In genomic region chr13:90088962-90089824, GRCm38 (mm10) we compare ENCODE assay signal across 8 mouse cellular contexts. TPM values are rescaled to one million over a fixed set of nuclear protein-coding genes. Genes with fewer than 3 reads are reported as not detected.
DNase-seq lines count a peak whose midpoint lies in the region; ATAC-seq and TF ChIP-seq lines count a peak whose summit lies in the region.

Gene Tmem167 (plus strand): TSS chr13:90089123.
Gene Xrcc4 (minus strand): TSS chr13:90089608.

- peak; percentile 100 for ATAC-seq in heart, embryonic 15.5 days (replicated peaks; ENCODE audit: insufficient number of reproducible peaks, insufficient read depth, low FRiP score, low read depth)
- peak; percentile 100 for ATAC-seq in liver, embryonic 14.5 days (ENCODE audit: insufficient read depth)
- ATAC-seq in neural tube, embryonic 11.5 days (ENCODE audit: insufficient read depth, low FRiP score, low TSS enrichment): peak; percentile 100
- peak; percentile 100 for ATAC-seq in stomach, postnatal 0 days (ENCODE audit: low FRiP score, low TSS enrichment)

- TF ChIP-seq CTCF in liver, embryonic 14.5 days (IDR thresholded peaks at IDR 0.05; ENCODE audit: low read depth): no peak
- TF ChIP-seq CTCF in stomach, postnatal 0 days (IDR thresholded peaks at IDR 0.05; ENCODE audit: low read depth): no peak

- H3K4me2 ChIP-seq in heart, embryonic 15.5 days: peak within 1 kb of the TSS; percentile 82
- H3K4me2 ChIP-seq in liver, embryonic 14.5 days (ENCODE audit: low read depth): peak within 1 kb of the TSS; percentile 95
- peak within 1 kb of the TSS; percentile 79 for H3K4me2 ChIP-seq in neural tube, embryonic 11.5 days (ENCODE audit: low read depth)
- H3K4me2 ChIP-seq in stomach, postnatal 0 days (replicated peaks; ENCODE audit: low read depth): peak within 1 kb of the TSS; percentile 75

- no peaks in the 10 kb centered on the region for H3K9me3 ChIP-seq in forebrain, embryonic 10.5 days
- no peaks in the 10 kb centered on the region for H3K9me3 ChIP-seq in heart, embryonic 15.5 days (replicated peaks)
- no peaks in the 10 kb centered on the region for H3K9me3 ChIP-seq in liver, embryonic 14.5 days (ENCODE audit: control insufficient read depth, low read length)
- H3K9me3 ChIP-seq in neural tube, embryonic 11.5 days (ENCODE audit: control insufficient read depth, low read length): no peaks in the 10 kb centered on the region
- H3K9me3 ChIP-seq in stomach, postnatal 0 days (ENCODE audit: control insufficient read depth, low read length): no peaks in the 10 kb centered on the region

- peak within 1 kb of the TSS; percentile 98 for H3K4me3 ChIP-seq in forebrain, embryonic 10.5 days
- peak within 1 kb of the TSS; percentile 98 for H3K4me3 ChIP-seq in heart, embryonic 15.5 days
- peak within 1 kb of the TSS; percentile 97 to 98 for H3K4me3 ChIP-seq in liver, embryonic 14.5 days (ENCODE audit: insufficient read depth in 1 of 2, low read depth in 2 of 2, low read length in 2 of 2)
- peak within 1 kb of the TSS; percentile 74 for H3K4me3 ChIP-seq in neural tube, embryonic 11.5 days (ENCODE audit: low read depth, low read length)
- peak within 1 kb of the TSS; percentile 95 for H3K4me3 ChIP-seq in stomach, postnatal 0 days (ENCODE audit: low read depth, low read length)

- 4% methylated on average over 41 of the region's 41 CpGs for WGBS in forebrain, embryonic 10.5 days
- 2% methylated on average over 41 of the region's 41 CpGs for WGBS in heart, embryonic 15.5 days
- 2% methylated on average over 41 of the region's 41 CpGs for WGBS in liver, embryonic 14.5 days (ENCODE audit: insufficient replicate concordance)
- WGBS in neural tube, embryonic 11.5 days: 2% methylated on average over 41 of the region's 41 CpGs
- 4% methylated on average over 41 of the region's 41 CpGs for WGBS in stomach, postnatal 0 days

- peaks cover 20% of the 10 kb centered on the region for H3K4me1 ChIP-seq in forebrain, embryonic 10.5 days
- H3K4me1 ChIP-seq in heart, embryonic 15.5 days (replicated peaks): peaks cover 7% of the 10 kb centered on the region
- H3K4me1 ChIP-seq in liver, embryonic 14.5 days (replicated peaks; ENCODE audit: control insufficient read depth in 2 of 2, insufficient read depth in 2 of 2, low read length in 1 of 2): peaks cover 4 to 5% of the 10 kb centered on the region in 2 experiments; a peak in 3 of 4 replicates
- H3K4me1 ChIP-seq in neural tube, embryonic 11.5 days (ENCODE audit: control insufficient read depth, insufficient read depth, low read length): 0 out of 2 replicates have a peak, but pooled peaks cover 2% of the 10 kb centered on the region
- no peaks in the 10 kb centered on the region for H3K4me1 ChIP-seq in stomach, postnatal 0 days (replicated peaks; ENCODE audit: control insufficient read depth, insufficient read depth)

- peak within 1 kb of the TSS; percentile 97 for H3K27ac ChIP-seq in forebrain, embryonic 10.5 days
- peak within 1 kb of the TSS; percentile 91 for H3K27ac ChIP-seq in heart, embryonic 15.5 days
- peak within 1 kb of the TSS; percentile 59 for H3K27ac ChIP-seq in liver, embryonic 14.5 days
- peak within 1 kb of the TSS; percentile 51; the same call in 1 of the 2 replicates for H3K27ac ChIP-seq in neural tube, embryonic 11.5 days (ENCODE audit: low read depth, low read length)
- peak within 1 kb of the TSS; percentile 89 for H3K27ac ChIP-seq in stomach, postnatal 0 days (replicated peaks)

- 0 out of 2 replicates have a peak, but pooled peaks have one; percentile 4 for TF ChIP-seq EP300 in liver, embryonic 14.5 days (IDR thresholded peaks at IDR 0.05; ENCODE audit: low read depth)
- peak; percentile 60 for TF ChIP-seq EP300 in stomach, postnatal 0 days (optimal IDR thresholded peaks at IDR 0.05)

- peak; percentile 85 to 87 for DNase-seq in CD8-positive naive resting alpha-beta T cell, adult 2 months (ENCODE audit: low read depth in 2 of 2, low spot score in 2 of 2)
- peak; percentile 88 for DNase-seq in c-Kit-positive CD71-negative TER-119-negative erythroid progenitor cells, embryonic 14.5 days (ENCODE audit: low read depth)
- DNase-seq in forebrain, embryonic 10.5 days (ENCODE audit: extremely low spot score, low spot score): peak; percentile 94
- DNase-seq in kidney, postnatal 25 days: peak; percentile 97 to 99
- peak; percentile 94 to 96 (median 94) for DNase-seq in liver, embryonic 14.5 days (ENCODE audit: low read depth in 3 of 3, low spot score in 3 of 3)
- DNase-seq in neural tube, embryonic 11.5 days (ENCODE audit: low spot score): peak; percentile 94
- peak; percentile 97 for DNase-seq in stomach, postnatal 0 days (ENCODE audit: low spot score)

- peaks cover 5% of the 10 kb centered on the region for H3K36me3 ChIP-seq in forebrain, embryonic 10.5 days (replicated peaks)
- H3K36me3 ChIP-seq in heart, embryonic 15.5 days: peaks cover 4% of the 10 kb centered on the region; the same call in 1 of the 2 replicates
- no peaks in the 10 kb centered on the region for H3K36me3 ChIP-seq in liver, embryonic 14.5 days (replicated peaks; ENCODE audit: control insufficient read depth, insufficient read depth, low read depth)
- no peaks in the 10 kb centered on the region for H3K36me3 ChIP-seq in neural tube, embryonic 11.5 days (ENCODE audit: control insufficient read depth, insufficient read depth, low read length)
- H3K36me3 ChIP-seq in stomach, postnatal 0 days (ENCODE audit: control insufficient read depth, insufficient read depth, low read length): no peaks in the 10 kb centered on the region

- no peaks in the 10 kb centered on the region for H3K27me3 ChIP-seq in forebrain, embryonic 10.5 days (ENCODE audit: poor library complexity, severe bottlenecking)
- no peaks in the 10 kb centered on the region for H3K27me3 ChIP-seq in heart, embryonic 15.5 days
- no peaks in the 10 kb centered on the region for H3K27me3 ChIP-seq in liver, embryonic 14.5 days (ENCODE audit: control insufficient read depth, insufficient read depth, low read length)
- H3K27me3 ChIP-seq in neural tube, embryonic 11.5 days (ENCODE audit: control insufficient read depth, insufficient read depth, low read length): no peaks in the 10 kb centered on the region
- no peaks in the 10 kb centered on the region for H3K27me3 ChIP-seq in stomach, postnatal 0 days (ENCODE audit: control insufficient read depth, insufficient read depth, low read length)

- H3K9ac ChIP-seq in heart, embryonic 15.5 days: peak within 1 kb of the TSS; percentile 93
- H3K9ac ChIP-seq in liver, embryonic 14.5 days (replicated peaks): peak within 1 kb of the TSS; percentile 82
- H3K9ac ChIP-seq in neural tube, embryonic 11.5 days (ENCODE audit: low read length): peak within 1 kb of the TSS; percentile 83
- H3K9ac ChIP-seq in stomach, postnatal 0 days (ENCODE audit: low read length): peak within 1 kb of the TSS; percentile 90

RNA-seq across cellular contexts. Expression of gene Tmem167, which starts in this region (rescaled TPM):
- 59.5 and 67.8 TPM in 2 replicates for polyA plus RNA-seq in forebrain, embryonic 10.5 days (2016; fragmentation: Nextera tagmentation; extraction: Ambion mirVana)
- polyA plus RNA-seq in heart, embryonic 15.5 days (2015; fragmentation: Nextera tagmentation; extraction: Ambion mirVana): 33.2 and 33.5 TPM in 2 replicates
- 3.4 and 5.9 TPM in 2 replicates for polyA plus RNA-seq in liver, embryonic 14.5 days (2012; rRNA removed)
- 24.9 and 27.1 TPM in 2 replicates for polyA plus RNA-seq in liver, embryonic 14.5 days (2014; fragmentation: Nextera tagmentation; extraction: Ambion mirVana)
- polyA plus RNA-seq in neural tube, embryonic 11.5 days (2014; fragmentation: Nextera tagmentation; extraction: Ambion mirVana): 61.8 and 62.1 TPM in 2 replicates
- polyA plus RNA-seq in stomach, postnatal 0 days (2015; fragmentation: Nextera tagmentation; extraction: Ambion mirVana): 45.9 and 48.7 TPM in 2 replicates

RNA-seq across cellular contexts. Expression of gene Xrcc4, which starts in this region (rescaled TPM):
- polyA plus RNA-seq in forebrain, embryonic 10.5 days (2016; fragmentation: Nextera tagmentation; extraction: Ambion mirVana): 7.4 and 9.5 TPM in 2 replicates
- polyA plus RNA-seq in heart, embryonic 15.5 days (2015; fragmentation: Nextera tagmentation; extraction: Ambion mirVana): 16.2 and 19.4 TPM in 2 replicates
- polyA plus RNA-seq in liver, embryonic 14.5 days (2012; rRNA removed): 1.4 and 2.6 TPM in 2 replicates
- polyA plus RNA-seq in liver, embryonic 14.5 days (2014; fragmentation: Nextera tagmentation; extraction: Ambion mirVana): 4.3 and 5.8 TPM in 2 replicates
- polyA plus RNA-seq in neural tube, embryonic 11.5 days (2014; fragmentation: Nextera tagmentation; extraction: Ambion mirVana): 8.3 and 9.1 TPM in 2 replicates
- 11.0 and 11.4 TPM in 2 replicates for polyA plus RNA-seq in stomach, postnatal 0 days (2015; fragmentation: Nextera tagmentation; extraction: Ambion mirVana)

Comparison
In these comparisons a context has a peak if more than half of its experiments do, and no peak if none do; other contexts are left out.
1. Peak in every context shown above with its lines: DNase-seq, ATAC-seq, H3K4me3 ChIP-seq and H3K27ac ChIP-seq.